Mouse (Mus musculus) gonadal fat pad, adult 2 months (tissue): Measurements from ENCODE around the gene Slitrk4. TPM values are rescaled to one million over a fixed set of nuclear protein-coding genes. Genes with fewer than 3 reads are reported as not detected.

Experiments
- DNase-seq: peaks from one replicate; pipeline ENCODE4 v3.0.0-alpha.2; 2012; ENCODE audit warnings: low read depth
- polyA plus RNA-seq: library from polyadenylated mRNA; depleted of rRNA; stranded (reverse); fragments of >200 nt; gene quantifications from 2 replicates; pipeline ENCODE4 v1.2.3, GENCODE M21; 2012; rRNA removed

Gene Slitrk4
- not detected in 2 replicates for polyA plus RNA-seq

GRCm38 (mm10) chrX:64276290-64277125 lies at the start of gene Slitrk4:
Slitrk4 (minus strand) TSS chrX:64276996.
- DNase-seq, result no peak

- no peak for DNase-seq
Observed at GRCm38 (mm10) chrX:64319501-64319900, 42.7 kb upstream of the Slitrk4 start.

- no peak for DNase-seq
Observed at GRCm38 (mm10) chrX:64277991-64278301, 1.1 kb upstream of the Slitrk4 start.

GRCm38 (mm10) chrX:64277126-64277990 lies 562 bp upstream of the Slitrk4 start:
- no peak for DNase-seq

- no peak for DNase-seq
Observed at GRCm38 (mm10) chrX:64275501-64276289, 1.1 kb downstream of the Slitrk4 start.

- DNase-seq, result no peak
Observed at GRCm38 (mm10) chrX:64263481-64263880, 13.3 kb downstream of the Slitrk4 start.

Other genes starting within 250 kb of the Slitrk4 start
- 0.25 and 0.36 TPM in 2 replicates for gene Gm6760, start 124.8 kb downstream of the Slitrk4 start, polyA plus RNA-seq
- not detected in 2 replicates for gene 3830417A13Rik, start 103.4 kb downstream of the Slitrk4 start, polyA plus RNA-seq